Mouse (Mus musculus) cerebellum, postnatal 36 days (tissue): ENCODE results near the gene Wfdc16.
"Not testable (repeated sequence)": the region's sequence is repeated elsewhere in the genome, so short reads cannot be mapped to it uniquely, and the experiment has no call there.

ENCODE experiments used
- DNase-seq, 2 experiments: peaks; one replicate each; pipeline ENCODE4 v3.0.0; 2021 to 2022; ENCODE audit warnings: mixed read lengths in 2 of 2

Gene Wfdc16

GRCm38 (mm10) chr2:164593494-164593893, 45.1 kb downstream of the Wfdc16 start, which contains the start of gene Eppin:
Gene Eppin, minus strand, starts transcription at chr2:164593594.
- no peak for DNase-seq

- peak in 1 of 2 experiments; percentile 7 for DNase-seq
Measured at GRCm38 (mm10) chr2:164592014-164592413, 46.6 kb downstream of the Wfdc16 start.

GRCm38 (mm10) chr2:164585025-164585725, 53.4 kb downstream of the Wfdc16 start, which contains the start of gene Wfdc6a:
Gene Wfdc6a, minus strand, starts transcription at chr2:164585447.
- not testable (repeated sequence) for DNase-seq
